Mouse (Mus musculus) B cell, adult 2 months (primary cell): ENCODE results near the gene Rpl18a.

ENCODE experiments used
- DNase-seq, 2 experiments: peaks; one replicate each; pipeline ENCODE4 v3.0.0; 2022

Rpl18a gene

GRCm38 (mm10) chr8:70852595-70853231 lies 44.5 kb downstream of the Rpl18a start:
- DNase-seq: no peak

- no peak for DNase-seq
These were observed 45.4 kb downstream of the Rpl18a start for GRCm38 (mm10) chr8:70851837-70852236.

- DNase-seq: no peak
These were observed 46.3 kb downstream of the Rpl18a start for GRCm38 (mm10) chr8:70850947-70851346.

- DNase-seq: no peak
These were observed 46.9 kb downstream of the Rpl18a start for GRCm38 (mm10) chr8:70850132-70850845.

- DNase-seq: no peak
These were observed 47.8 kb downstream of the Rpl18a start for GRCm38 (mm10) chr8:70849333-70849990.

GRCm38 (mm10) chr8:70846371-70847154 lies 50.6 kb downstream of the Rpl18a start:
- DNase-seq: peak; percentile 62 to 65

- DNase-seq: no peak
These were observed 52.1 kb downstream of the Rpl18a start for GRCm38 (mm10) chr8:70845108-70845507.
